Mouse (Mus musculus) heart, adult 2 months (tissue): ENCODE data around the gene Polh. TPM values are rescaled to one million over a fixed set of nuclear protein-coding genes. Genes with fewer than 3 reads are reported as not detected.

Experiments
- DNase-seq, 2 experiments: peaks; one replicate each; pipeline ENCODE4 v3.0.0; 2021
- H3K27ac ChIP-seq: fragments of 200-600 bp; 2 replicates; pipeline ENCODE4 v1.8.1; 2022
- H3K27me3 ChIP-seq: fragments of 200-500 bp; 2 replicates; pipeline ENCODE4 v1.6.1; 2012; ENCODE audit warnings: mild to moderate bottlenecking, low read length, inconsistent platforms, mixed read lengths; ENCODE audit not compliant: control insufficient read depth, insufficient read depth
- H3K36me3 ChIP-seq: fragments of 200-500 bp; 2 replicates; pipeline ENCODE4 v1.6.1; 2012; ENCODE audit warnings: low read length, inconsistent platforms; ENCODE audit not compliant: control insufficient read depth, insufficient read depth
- H3K4me1 ChIP-seq: fragments of 200-500 bp; 2 replicates; pipeline ENCODE4 v1.6.1; 2011; ENCODE audit warnings: low read length; ENCODE audit not compliant: control insufficient read depth, insufficient read depth
- H3K4me3 ChIP-seq: fragments of 200-600 bp; 2 replicates; pipeline ENCODE4 v1.8.1; 2022
- H3K79me2 ChIP-seq: fragments of 200-500 bp; replicated peaks from 2 replicates; pipeline ENCODE4 v1.6.1; 2012; ENCODE audit warnings: mild to moderate bottlenecking, inconsistent platforms, low read length, moderate library complexity, mixed read lengths; ENCODE audit not compliant: control insufficient read depth, insufficient read depth
- H3K9ac ChIP-seq: fragments of 200-500 bp; 2 replicates; pipeline ENCODE4 v1.6.1; 2012; ENCODE audit warnings: low read depth, mild to moderate bottlenecking, control low read depth, inconsistent platforms, low read length, mixed read lengths
- CTCF ChIP-seq: fragments of 200-600 bp; IDR thresholded peaks from 2 replicates; pipeline ENCODE4 v1.8.1; 2022; ENCODE audit warnings: antibody characterized with exemption, mild to moderate bottlenecking, moderate library complexity
- EP300 ChIP-seq: fragments of 200-500 bp; IDR thresholded peaks from 2 replicates; pipeline ENCODE4 v1.6.1; 2011; ENCODE audit warnings: low read depth, low read length, control low read depth; ENCODE audit not compliant: insufficient read depth
- POLR2A ChIP-seq: fragments of 200-500 bp; IDR thresholded peaks from 2 replicates; pipeline ENCODE4 v1.6.1; 2011; ENCODE audit warnings: mild to moderate bottlenecking, low read depth, low read length, control low read depth; ENCODE audit not compliant: insufficient read depth
- WGBS: fragments of 180-500 bp; shearing (Covaris S2); methylation state at CpG from one replicate; pipeline ENCODE4 v1.1.7; 2018; 5-methylcytosine and 5-hydroxymethylcytosine counted together
- intact Hi-C: fragments of 180-260 bp; cut with DNase I; formaldehyde crosslinking; loops from one replicate; pipeline ENCODE4 v1.15.1; 2025
- polyA plus RNA-seq: library from polyadenylated mRNA; depleted of rRNA; stranded (reverse); fragments of >200 nt; gene quantifications from 2 replicates; pipeline ENCODE4 v1.2.3, GENCODE M21; 2012
- total RNA-seq, 2 experiments: library from RNA; stranded (reverse); gene quantifications; 2 replicates each; pipeline ENCODE4 v1.2.3; 2021

The Polh gene
- total and polyA plus RNA-seq, 3 experiments: 3.5 to 8.3 (median 8.2) TPM

GRCm38 (mm10) chr17:46157131-46157530 lies 45.3 kb downstream of the Polh start:
- H3K9ac ChIP-seq: no peak overlapping the region
- H3K27ac ChIP-seq: no peak overlapping the region
- H3K4me3 ChIP-seq: no peak overlapping the region
- intact Hi-C loops: loop anchor here (10.0 kb wide), 1 partner anchor 572 kb away; no protein-coding TSS in a partner anchor
- no peak for DNase-seq
- whole genome bisulfite sequencing: 92% methylated on average over 8 of the region's 8 CpGs
- TF ChIP-seq CTCF (no peak), POLR2A (no peak), EP300 (no peak)
- H3K79me2 ChIP-seq: no peaks in the 10 kb centered on the region
- H3K27me3 ChIP-seq: no peaks in the 10 kb centered on the region
- peaks cover 6% of the 10 kb centered on the region for H3K4me1 ChIP-seq
- H3K36me3 ChIP-seq: peaks cover 3% of the 10 kb centered on the region; the same call in 1 of the 2 replicates

DNA sequence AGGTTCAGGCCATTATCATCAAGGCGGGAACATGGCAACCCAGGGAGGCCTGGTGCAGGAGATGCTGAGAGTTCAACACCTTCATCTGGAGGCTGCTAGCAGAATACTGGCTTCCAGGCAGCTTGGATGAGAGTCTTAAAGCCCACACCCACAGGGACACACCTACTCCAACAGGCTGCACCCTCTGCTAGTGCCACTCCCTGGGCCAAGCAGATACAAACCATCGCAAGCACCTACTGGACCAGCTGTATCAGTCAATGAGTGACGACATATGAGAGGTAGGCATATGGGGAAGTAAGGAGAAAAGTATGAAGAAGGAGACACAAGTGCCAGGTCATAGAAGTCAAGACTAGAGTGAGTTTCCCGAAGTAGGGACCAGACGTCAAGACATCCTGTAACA lies 45.8 kb downstream of the Polh start:
- Histone ChIP-seq H3K27me3 (no peaks in the 10 kb centered on the region), H3K9ac (no peak overlapping the region), H3K27ac (no peak overlapping the region), H3K79me2 (no peaks in the 10 kb centered on the region), H3K4me3 (no peak overlapping the region), H3K4me1 (peaks cover 5% of the 10 kb centered on the region), H3K36me3 (peaks cover 3% of the 10 kb centered on the region; the same call in 1 of the 2 replicates)
- intact Hi-C loops: loop anchor here (10.0 kb wide), 1 partner anchor 572 kb away; no protein-coding TSS in a partner anchor
- no peak for TF ChIP-seq EP300
- no peak for TF ChIP-seq POLR2A
- no peak for TF ChIP-seq CTCF
- DNase-seq: no peak
- 86% methylated on average over 5 of the region's 5 CpGs for WGBS

DNA sequence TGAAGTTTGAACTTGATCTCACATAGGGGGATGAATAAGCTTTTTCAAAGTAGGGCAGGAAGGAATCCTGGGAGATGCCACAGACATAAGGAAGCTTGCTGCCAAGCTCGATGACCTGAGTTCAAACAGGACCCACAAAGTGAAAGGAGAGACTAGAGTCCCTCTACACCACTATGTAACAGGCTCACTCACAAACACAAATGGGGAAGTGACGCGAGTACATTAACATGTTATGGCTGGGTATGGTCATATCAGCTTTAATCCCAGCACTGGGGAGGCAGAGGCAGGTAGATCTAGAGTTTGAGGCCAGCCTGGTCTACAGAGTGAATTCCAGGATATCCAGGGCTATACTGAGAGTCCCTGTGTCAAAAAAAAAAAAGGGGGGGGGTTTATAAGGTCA lies 48.1 kb downstream of the Polh start:
- Histone ChIP-seq H3K4me1 (peaks cover 1% of the 10 kb centered on the region), H3K9ac (no peak overlapping the region), H3K27me3 (no peaks in the 10 kb centered on the region), H3K4me3 (no peak overlapping the region), H3K36me3 (peaks cover 3% of the 10 kb centered on the region; the same call in 1 of the 2 replicates), H3K27ac (no peak overlapping the region), H3K79me2 (no peaks in the 10 kb centered on the region)
- 89% methylated on average over 3 of the region's 3 CpGs for WGBS
- DNase-seq: no peak
- TF ChIP-seq EP300: no peak
- intact Hi-C loops: loop anchor here (10.0 kb wide), 1 partner anchor 570 kb away; no protein-coding TSS in a partner anchor

DNA sequence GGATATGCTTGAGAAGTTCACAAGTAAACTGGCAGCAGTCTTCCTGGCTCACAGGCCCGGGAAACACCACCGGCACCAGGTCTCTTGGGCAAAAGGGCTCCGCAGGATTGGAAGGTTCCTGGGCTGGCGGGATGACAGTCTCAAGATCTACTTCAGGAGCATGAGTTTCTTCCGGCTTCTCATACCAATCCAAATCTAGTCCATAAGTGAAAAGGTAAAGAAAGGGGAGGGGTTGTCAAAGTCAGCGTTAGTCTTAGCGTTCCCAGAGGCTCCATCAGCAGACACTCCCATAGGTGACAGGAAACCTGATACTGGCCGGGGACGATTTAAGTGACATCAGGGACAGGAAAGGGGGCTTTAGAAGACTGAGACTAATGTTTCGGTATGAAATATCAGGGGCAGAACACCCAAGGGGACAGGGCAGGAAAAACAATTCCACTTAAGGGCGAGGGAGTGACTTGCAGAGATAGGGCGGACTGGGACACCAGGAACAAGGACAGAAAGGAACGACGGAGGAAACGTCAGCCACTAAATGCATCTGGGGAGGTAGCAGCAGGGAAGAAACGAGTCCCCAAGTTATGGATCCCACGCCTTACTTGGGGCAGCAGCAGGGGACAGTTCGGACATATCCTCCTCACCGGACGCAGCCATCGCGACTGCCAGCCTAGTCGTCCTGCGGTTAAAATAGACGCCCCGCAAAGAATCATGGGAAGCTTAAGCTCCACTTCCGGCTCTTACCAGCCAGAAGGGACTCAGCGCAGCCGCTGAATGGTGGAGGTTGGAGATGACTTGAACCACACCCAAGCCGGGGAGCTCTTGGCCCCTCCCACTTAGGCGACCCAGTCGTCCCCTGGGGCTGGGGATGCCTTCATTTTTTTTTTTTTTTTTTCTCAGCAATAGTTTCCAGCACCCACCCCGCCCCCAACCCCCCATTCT lies 49.3 kb downstream of the Polh start, which contains the start of gene Mad2l1bp:
Mad2l1bp (minus strand) TSS at position 707 of the 936 bp plus-strand sequence.
- DNase-seq: peak; percentile 88 to 93
- no peaks in the 10 kb centered on the region for H3K79me2 ChIP-seq
- H3K27me3 ChIP-seq: no peaks in the 10 kb centered on the region
- under 1% methylated on average over 33 of the region's 33 CpGs for WGBS
- H3K36me3 ChIP-seq: peaks cover 3% of the 10 kb centered on the region; the same call in 1 of the 2 replicates
- intact Hi-C loops: loop anchor here (10.0 kb wide), 1 partner anchor 568 kb away; no protein-coding TSS in a partner anchor
- H3K4me1 ChIP-seq: peaks cover 1% of the 10 kb centered on the region
- H3K4me3 ChIP-seq: peak within 1 kb of the TSS; percentile 60
- TF ChIP-seq POLR2A: peak; percentile 100
- TF ChIP-seq EP300: 0 out of 2 replicates have a peak, but pooled peaks have one; percentile 74
- TF ChIP-seq CTCF: no peak
- peak within 1 kb of the TSS; percentile 93 for H3K9ac ChIP-seq
- peak within 1 kb of the TSS; percentile 86 for H3K27ac ChIP-seq

- TF ChIP-seq CTCF (no peak), EP300 (no peak), POLR2A (peak; percentile 62)
- 11% methylated on average over 37 of the region's 37 CpGs for WGBS
- H3K27me3 ChIP-seq: no peaks in the 10 kb centered on the region
- no peak within 1 kb of the TSS for H3K27ac ChIP-seq
- no peaks in the 10 kb centered on the region for H3K79me2 ChIP-seq
- intact Hi-C loops: no loop called here
- peak within 1 kb of the TSS; percentile 39 for H3K9ac ChIP-seq
- H3K36me3 ChIP-seq: no peaks in the 10 kb centered on the region; the same call in 1 of the 2 replicates
- peak within 1 kb of the TSS; percentile 50 for H3K4me3 ChIP-seq
- DNase-seq: peak; percentile 87 to 88
- H3K4me1 ChIP-seq: peaks cover 5% of the 10 kb centered on the region
These were observed 58.6 kb downstream of the Polh start, which contains the start of gene Rsph9 for GRCm38 (mm10) chr17:46143578-46144423. Gene Rsph9, minus strand, starts transcription at chr17:46144216.
